Mouse (Mus musculus) lung, postnatal 25 days (tissue): Measurements from ENCODE around the gene Qtrt1.

Experiments used
- DNase-seq: peaks from one replicate; pipeline ENCODE4 v3.0.0; 2022; ENCODE audit warnings: low spot score

Qtrt1 gene

DNA sequence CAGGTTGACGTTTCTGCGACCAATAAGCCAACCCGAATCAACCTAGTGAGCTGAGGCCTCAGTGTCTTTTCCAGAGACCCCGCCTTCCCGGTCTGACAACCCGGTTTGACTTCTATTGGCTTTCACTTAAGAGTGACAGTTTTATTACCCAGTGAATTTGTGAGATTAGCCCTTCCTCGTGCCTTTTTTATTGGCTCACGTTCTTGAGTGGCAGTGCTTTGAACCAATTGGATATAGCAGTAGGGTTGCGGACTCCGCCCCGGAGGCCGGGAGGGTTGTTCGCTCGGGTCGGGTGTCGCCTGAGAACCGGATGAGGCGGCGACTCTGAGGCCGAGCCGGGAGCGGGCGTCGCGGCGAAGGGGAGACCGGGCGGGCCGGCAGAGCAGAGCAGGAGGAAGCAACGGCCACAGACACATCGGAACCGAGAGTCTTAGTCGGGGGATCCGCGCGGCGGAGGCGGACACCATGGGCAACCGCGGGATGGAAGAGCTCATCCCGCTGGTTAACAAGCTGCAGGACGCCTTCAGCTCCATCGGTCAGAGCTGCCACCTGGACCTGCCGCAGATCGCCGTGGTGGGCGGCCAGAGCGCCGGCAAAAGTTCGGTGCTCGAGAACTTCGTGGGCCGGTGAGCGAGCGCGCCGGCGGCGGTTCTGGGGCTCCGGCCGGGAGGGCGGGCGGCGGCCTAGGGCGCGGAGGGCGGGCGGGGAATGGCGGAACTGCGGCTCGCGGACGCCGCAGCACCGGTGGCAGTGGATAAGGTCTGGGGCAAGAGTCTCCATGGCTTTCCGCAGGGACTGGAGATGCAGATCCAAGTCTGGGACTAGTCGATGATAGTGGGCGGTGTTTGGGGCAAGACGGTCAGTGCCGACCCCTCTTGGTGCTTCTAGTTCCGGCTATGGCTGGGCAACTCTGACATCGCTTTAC is 13.3 kb downstream of the Qtrt1 start, which contains the start of gene Dnm2:
Dnm2 (plus strand) TSS at position 278 of the 925 bp plus-strand sequence.
- peak; percentile 99 for DNase-seq

DNA sequence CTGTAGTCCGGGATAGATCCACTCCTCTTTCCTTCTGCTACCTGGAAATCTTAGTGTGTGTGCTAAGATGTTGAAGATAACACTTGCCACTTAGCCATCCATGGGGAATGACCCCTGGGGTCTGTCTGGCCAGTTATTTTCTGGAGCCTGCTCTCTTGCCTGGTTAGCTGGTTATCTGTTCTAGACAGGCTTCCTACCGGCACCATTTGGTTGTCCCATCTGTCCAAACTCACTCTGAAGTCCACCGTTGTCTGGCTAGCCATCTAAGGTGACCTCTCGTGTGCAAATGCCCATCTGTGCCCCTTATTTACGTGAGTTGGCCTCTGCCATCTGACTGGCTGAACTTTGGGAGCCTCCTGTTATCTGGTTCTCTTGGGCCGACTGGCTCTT is 13.9 kb downstream of the Qtrt1 start:
- no peak for DNase-seq

DNA sequence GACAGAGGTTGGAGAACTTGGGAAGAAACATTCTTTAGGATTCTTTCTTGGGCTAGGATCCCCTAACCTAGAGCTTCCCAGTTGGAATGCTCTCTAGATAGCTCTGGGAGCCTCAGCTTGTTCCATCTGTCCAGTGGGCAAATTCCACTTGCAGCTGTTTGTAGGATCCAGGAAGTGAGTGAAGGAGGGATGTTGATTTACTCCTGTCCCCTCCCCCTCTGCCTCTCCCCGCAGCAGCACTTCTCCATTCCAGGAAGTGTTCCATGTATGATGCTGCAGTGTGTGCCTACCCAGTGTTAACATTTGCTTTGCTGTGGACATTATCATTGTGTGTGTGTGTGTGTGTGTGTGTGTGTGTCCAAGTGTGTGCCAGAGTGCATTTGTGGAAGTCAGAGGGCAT is 14.4 kb downstream of the Qtrt1 start:
- peak; percentile 62 for DNase-seq

DNA sequence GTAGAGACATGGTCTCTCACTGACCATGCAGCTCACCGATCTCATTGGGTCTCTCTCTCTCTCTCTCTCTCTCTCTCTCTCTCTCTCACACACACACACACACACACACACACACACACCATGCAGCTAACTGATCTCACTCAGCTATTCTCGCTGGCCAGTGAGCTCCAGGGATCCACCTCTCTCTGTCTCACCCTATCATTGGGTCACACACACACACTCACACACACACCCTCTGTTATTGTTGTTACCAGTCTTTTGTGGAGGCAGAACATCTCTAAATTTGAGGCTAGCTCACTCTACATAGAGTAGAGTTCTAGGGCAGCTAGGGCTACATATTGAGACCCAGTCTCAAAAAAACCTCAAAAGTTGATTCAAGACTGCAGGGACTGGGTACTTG is 14.9 kb downstream of the Qtrt1 start:
- no peak for DNase-seq

DNA sequence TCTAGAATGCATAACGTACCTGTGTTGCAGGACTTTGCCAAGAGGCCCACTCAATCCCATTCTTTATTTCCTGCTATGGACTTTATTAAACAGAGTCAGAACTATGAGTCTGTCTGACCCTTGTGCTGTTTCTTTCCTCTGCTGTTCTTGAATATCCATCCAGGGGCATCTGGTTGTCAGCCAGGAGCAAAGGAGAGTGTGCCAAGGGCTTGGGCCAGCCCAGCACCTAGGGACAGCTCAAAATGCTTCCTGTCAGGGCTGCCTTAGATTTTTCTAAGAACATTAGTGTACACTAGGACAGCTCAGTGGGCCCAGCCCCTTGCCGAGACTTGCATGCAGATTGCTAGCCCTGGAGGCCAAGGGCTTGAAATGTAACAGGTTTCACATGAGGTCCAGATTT is 16.1 kb downstream of the Qtrt1 start:
- no peak for DNase-seq

DNA sequence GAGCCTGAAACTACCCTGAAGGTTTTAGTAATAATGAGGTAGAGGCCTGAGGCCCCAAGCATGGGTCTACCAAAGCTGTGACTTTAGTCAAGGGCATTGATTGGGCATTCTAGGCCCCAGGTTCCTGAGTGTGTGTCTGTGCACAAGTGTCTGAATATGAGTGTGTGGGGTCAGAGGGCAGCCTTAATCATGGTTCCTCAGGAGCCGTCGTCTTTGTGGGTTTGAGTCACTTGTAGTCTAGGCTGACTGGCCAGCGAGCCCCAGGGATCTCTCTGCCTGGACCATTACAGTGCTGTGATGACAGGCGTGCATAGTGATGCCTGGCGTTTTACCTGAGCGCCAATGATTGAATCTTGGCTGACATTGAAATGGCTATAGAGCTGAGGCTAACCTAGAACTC is 16.5 kb downstream of the Qtrt1 start:
- DNase-seq: no peak

DNA sequence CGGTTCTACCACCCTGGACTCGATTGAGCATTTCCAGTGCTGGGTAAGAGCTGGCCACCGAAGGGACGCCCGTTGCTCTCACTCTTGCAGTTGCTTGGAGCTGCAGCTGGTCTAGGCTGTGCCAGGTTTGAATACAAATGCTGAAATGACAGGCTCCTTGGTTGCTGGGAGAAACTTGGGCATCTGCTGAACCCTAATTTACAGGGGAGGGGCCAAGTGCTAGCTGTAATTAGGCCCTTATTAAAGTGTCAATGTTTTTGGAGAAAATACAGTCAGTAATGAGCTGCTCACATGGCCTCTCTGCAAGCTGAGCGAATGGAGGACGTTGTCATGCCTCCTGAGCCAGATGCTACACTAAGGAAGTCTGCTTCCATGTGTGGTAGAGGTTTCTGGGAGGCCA is 19.1 kb downstream of the Qtrt1 start:
- no peak for DNase-seq

DNA sequence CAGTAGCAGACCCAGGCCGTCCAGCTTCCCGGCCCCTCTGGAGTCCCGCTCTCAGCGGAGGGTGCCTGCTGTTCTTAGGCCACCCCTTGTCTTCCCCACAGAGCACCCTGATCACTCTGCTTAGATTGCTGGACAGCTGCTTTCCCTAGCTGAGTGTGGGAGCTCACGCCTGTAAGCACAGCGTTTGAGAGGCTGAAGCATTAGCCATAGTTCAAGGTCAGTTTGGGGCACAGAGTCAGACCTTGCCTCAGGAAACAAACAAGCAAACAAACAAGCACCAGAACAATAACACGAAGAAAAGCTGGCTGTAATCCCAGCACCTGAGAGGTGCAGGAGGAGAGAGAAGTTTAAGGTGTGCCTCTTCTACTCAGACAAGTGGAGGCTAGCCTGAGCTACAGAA is 20.4 kb downstream of the Qtrt1 start:
- no peak for DNase-seq

DNA sequence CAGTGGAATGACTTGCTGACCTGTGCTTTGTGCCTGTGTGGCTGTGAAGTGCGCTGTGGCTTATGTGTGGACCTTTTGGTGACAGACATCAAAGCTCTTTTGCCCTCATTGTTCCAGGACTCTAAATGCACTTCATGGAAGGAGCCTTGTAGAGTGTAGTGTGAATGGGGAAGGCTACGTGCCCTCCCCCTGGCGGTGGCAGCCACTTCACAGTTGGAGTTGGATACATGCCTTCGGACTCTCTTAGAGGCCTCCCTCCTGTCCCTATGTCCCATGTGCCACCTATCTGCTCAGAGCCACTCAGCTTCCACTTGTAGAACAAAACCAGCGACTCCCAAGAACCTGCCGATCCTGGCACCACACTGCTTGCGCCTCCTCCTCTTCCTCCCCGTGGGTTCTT is 22.1 kb downstream of the Qtrt1 start:
- peak; percentile 68 for DNase-seq

DNA sequence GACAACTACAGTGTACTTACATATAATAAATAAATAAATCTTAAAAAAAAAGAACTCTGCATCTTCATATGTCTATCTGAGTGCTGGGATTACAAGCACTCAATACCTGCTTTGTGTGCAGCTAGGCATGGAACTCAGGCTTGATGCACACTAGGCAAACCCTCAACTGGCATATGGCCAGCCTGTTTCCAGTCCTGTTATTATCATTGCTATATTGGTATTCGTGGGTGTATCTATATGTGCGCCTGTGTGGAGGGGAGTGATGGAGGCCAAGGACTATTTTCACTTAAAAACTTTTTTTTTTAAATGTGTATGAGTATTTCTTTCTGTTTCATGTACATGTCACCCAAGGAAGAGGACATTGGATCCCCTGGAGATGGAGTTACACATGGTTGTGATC is 22.8 kb downstream of the Qtrt1 start:
- DNase-seq: no peak

DNA sequence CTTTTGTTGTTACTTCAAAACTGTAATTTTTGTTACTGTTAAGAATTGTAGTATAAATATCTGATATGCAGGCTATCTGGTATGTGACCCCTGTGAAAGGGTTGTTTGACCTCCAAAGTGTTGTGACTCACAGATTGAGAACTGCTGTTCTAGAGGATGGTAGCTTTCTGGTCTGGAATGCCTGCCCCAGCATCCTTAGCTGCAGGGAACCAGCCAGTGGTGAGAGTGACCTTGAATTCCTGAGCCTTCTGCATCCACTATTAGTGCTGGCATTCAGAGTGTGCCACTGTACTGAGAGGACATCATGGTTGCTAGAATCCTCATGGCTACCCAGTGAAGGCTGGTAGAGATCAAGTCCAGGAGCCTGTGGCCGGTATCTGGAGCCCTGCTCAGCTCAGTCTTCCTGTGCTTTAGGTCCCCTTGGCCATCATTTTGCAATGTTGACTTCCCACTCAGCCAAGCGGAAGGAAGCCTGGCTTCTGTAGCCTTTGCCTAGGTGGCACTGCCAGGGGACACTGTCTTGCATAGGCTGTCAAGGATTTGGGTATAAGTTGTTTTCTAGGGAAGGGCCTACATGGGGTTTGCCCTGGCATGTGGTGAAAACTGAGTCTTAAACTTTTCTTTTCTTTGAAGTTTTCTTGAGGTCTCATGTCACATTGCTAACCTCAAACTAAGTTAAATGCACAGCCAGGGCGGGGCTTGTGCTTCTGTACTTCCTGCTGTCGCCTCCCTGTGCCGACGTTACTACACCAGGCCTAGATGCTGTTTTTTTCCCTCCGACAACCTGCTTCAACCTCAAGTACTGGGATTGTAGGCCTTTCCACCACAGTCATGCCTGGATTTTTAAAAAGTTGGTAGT is 24.4 kb downstream of the Qtrt1 start:
- peak; percentile 66 for DNase-seq

DNA sequence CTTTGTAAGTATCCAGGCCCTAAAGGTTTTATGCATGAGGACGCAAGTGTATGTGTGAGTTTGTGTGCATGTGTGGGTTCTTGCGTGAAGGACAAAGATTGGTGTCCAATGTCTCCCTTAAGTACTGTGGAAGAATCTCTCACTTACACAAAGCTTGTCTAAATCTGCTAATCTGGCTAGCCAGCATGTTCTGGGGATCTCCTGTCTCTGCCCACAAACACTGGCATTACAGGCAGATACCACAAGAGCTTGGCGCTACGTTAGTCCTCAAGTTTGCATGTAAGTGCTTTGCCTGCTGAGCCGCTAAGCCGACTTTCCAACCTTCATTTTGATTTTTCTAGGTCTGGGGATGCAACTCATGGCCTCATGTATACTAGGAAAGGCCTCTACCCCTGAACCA is 25.9 kb downstream of the Qtrt1 start:
- no peak for DNase-seq

DNA sequence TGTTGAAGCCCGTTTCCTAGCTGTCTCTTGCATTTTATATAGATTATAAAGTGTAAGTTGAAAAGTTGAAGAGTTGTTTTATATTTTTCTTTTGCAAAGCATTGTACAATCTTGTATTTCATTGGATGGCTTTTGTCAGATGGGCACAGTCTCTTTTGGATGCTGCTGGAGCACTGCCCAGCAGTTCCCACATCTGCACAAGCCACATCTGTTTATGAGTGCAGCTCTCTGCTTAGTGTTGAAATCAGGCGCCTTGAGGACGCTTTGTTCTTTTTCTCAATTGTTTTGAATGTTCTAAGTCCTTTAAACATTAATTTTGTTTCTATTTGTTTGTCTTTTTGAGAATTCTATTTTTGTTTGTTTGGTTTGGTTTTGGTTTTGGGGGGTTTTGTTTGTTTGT is 26.6 kb downstream of the Qtrt1 start:
- peak; percentile 49 for DNase-seq

DNA sequence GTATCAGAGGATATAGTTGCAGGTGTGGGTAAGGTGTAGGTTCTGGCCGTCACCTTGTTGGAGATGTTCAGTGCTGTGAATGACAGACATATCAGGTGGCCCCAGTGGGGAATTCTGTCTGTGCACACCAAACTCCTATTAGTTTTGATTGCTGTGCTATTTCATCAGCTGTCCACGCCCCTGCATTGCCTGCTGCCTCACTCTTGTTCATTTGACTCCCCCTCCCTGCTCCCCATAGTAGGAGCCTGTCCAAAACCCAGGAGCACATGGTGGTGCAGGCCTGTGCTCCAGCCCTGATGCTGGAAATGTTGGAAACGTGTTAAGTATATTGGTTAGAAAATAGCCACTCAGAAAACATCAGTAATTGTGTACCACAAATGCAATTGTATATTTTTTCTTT is 27.8 kb downstream of the Qtrt1 start:
- no peak for DNase-seq

DNA sequence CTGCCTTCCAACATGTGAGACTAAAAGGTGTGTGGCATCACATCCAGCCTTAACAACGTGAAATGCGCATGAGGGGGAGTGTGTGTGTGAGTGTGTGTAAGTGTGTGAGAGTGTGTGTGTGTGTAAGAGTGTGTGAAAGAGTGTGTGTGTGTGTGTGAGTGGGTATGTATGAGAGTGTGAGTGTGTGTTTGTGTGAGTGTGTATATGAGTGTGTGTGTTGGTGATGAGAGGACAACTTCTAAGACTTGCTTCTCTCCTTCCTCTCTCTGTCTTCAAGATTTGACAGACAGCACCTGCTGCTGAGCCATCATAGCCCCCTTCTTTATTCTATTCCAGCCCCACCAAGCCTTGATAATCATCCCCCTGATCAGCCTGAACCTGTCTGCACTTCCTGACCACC is 28.3 kb downstream of the Qtrt1 start:
- no peak for DNase-seq

DNA sequence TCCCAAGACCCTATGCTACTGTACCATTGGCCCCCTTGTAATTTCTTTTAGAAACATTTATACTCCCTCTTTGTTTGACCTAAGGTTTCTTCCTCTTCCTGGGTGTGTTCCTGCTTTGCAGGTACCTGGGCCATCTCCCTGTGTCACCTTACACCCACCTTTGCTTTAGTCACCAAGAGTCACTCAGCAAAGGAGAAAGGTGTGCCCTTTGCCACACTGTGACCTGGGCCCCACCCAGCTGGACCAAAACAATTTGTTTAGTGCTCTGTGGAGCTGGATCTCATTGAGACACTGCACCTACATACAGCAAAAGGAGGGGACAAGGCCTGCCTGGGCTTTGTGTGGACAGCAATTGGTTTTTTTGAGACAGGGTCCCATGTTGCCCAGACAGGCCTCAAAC is 28.8 kb downstream of the Qtrt1 start:
- no peak for DNase-seq

DNA sequence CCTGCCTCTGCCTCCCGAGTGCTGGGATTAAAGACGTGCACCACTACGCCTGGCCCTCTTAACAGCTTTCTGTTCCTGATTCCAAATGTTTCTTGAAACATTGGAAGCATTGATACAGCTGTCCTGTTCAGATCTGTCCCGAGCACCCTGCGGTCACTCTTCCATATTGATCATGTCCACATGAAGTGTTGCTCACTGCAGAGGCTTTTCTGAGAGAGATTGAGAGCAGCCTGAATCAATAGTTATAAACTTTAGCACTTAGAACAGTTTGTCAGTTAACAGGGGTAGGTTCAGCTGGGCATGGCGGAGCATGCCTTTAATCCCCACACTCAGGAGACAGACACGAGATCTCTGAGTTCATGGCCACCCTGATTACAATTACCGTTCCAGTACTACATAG is 32.2 kb downstream of the Qtrt1 start:
- no peak for DNase-seq

DNA sequence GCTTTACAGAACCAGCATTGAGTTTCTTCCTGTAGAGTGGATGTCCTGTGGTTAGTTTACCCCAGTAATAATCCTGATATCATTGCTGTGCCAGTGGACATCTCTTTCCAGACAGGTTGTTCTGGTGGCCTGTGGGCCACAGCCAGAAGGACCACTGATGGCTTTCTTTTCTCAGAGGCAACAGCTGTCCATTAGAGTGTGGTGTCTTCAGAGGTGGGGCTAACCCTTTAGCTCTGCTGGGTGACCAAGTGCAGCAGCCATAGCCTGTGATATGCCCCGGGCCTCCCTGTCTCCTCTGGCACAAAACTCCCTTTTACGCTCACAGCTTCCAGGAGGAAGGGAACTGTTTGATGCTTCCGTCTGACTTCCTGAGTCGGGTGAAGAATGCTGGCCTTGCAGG is 32.9 kb downstream of the Qtrt1 start:
- DNase-seq: no peak

DNA sequence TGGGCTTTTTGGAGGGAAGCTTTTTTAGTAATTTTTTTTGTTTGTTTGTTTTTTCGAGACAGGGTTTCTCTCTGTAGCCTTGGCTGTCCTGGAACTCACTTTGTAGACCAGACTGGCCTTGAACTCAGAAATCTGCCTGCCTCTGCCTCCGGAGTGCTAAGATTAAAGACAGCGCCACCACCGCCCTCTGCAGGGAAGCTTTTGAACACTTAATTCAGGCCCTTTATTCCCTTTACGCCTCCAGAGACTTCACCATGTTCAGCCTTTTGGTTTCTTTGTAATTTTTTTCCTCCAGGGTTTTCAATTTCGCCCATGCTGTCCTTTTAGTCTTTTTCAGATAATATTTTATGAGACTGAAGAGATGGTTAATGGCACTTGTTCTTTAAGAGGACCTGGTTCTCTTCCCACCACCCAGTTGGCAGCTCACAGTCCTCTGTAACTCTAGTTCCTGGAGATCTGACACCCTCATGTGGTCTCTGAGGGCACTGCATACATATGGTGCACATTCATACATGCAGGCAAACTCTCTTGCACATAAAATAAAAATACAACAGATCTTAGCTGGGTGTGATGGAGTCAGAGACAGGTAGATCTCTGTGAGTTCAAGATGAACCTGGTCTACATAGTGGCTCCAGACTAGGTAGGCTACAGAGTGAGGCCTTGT is 33.6 kb downstream of the Qtrt1 start:
- no peak for DNase-seq

DNA sequence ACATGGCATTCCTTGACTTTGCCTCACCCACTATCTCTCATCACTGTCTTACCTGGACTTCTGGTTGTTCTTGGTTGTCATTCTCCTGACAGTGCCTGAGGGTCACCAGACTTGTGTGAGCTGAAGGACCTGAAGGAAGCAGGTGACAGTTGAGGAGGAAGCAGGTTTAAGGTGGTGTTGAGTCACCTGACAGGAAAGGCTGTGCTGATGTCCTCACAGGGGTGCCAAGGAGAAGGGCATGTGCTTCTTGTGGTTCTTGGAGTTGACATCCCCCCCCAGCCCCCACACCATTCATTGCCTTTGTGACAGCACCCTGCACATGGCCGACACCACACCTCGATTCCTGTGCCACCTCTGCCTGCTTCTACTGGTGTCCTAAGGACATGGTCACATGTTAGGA is 36.1 kb downstream of the Qtrt1 start:
- no peak for DNase-seq

DNA sequence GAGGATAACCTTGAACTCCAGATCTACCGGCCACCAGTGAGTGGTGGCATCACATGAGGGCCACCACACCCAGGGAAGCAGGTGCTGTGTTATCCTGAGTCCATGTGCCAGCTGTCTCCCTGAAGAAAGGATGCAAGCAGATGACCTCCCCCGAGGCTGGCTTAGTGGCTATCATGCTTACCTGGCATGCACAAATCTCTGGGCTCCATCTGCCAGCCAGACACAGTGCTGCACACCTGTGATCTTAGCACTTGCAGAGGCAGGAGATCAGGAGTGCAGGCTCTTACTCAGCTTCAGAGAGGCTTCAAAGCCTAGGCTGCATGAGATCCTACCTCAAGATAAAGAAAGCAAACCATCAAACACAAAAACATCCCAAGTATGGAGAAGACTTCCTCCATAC is 38.1 kb downstream of the Qtrt1 start:
- DNase-seq: no peak

DNA sequence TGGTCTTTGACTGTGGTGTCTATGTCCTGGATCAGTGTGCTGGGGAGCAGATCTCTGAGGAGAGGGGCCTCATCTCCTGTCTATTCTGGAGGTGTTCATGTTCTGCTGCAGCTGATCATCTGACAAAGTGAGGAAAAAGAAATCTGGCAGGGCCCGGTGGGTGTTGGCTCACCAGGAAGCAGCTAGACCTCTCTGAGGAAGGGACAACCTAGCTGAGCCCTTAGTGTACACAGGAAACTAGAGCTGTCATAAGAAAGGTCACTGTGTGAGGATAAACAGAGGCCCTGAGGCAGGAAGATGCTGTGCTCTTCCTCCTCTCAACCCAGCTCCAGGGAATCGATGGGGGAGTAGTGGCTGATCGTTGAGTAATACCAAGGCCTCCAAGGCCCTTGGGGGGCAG is 38.6 kb downstream of the Qtrt1 start:
- peak; percentile 64 for DNase-seq

DNA sequence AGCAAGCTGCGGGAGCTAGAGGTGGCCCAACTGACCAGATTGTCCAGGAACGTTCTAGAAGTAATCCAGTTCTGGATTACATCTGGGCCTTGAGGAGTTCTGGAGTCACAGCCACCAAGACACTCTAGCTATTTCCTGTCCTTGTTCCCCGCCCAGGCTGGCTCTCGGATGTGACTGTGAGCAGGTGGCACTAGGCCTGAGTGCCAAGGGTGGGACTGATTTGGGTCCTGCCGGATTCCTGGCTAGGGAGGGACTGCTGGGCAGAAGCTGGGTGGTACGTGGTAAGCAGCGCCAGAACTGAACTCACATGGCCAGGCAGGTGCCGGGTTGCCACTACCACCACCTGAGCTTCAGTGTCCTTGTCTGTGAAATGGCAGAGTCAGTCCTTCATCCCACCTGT is 39.8 kb downstream of the Qtrt1 start:
- peak; percentile 77 for DNase-seq
